Mouse (Mus musculus) induced T-regulatory cell, adult 2 months (primary cell): ENCODE measurements at regions not wholly inside any gene's neighbourhood (a gene's known extent, or its start where the extent isn't known, plus 50 kb on each side); places are given as distances from the start of the nearest gene placed in this dataset.

Experiments
- DNase-seq: peaks from one replicate; pipeline ENCODE4 v3.0.0-alpha.2; 2012; ENCODE audit warnings: low read depth

DNA sequence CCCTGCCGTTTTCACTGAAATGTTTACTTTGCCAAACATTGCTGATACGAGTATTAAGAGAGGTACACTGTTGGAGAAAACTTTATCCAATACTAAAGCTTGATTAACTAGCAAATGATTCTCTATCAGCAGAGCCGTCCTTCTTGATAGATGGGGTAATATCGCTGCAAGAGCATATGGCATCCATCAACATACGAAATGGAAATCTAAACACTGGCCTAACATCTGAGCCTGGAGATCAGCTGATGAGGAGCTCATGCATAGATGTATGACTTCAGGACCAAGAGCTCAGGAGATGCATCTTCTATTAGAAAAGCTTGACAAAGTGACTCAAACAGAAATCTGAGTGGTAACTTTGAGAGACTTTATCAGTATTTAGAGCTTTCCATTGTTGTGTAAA, 666.5 kb downstream of the Defb40 start:
- DNase-seq, result no peak

- DNase-seq, result no peak
These were observed 667.1 kb downstream of the Defb40 start for GRCm38 (mm10) chr8:18310927-18311326.

GRCm38 (mm10) chr8:18287536-18288237, 690.4 kb downstream of the Defb40 start:
- no peak for DNase-seq

DNA sequence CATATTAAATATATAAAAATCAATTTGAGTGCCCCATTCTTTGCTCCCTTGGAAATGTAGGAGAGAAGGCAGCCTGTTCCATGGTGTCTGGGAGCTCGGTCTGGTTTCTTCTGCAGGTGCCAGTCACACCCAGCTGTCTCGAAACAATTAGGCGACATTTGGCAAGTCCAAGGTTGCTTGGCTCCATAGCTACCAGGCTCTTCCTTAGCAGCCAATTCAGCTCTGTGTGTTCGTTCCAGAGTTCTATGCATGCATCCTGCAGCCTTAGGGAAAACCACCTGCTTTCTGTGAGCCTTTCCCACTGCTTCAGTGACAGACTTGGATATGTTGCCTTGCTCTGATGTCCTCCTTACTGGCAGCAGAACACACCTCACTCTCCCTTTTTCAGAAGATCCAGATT, 698.1 kb downstream of the Defb40 start:
- DNase-seq, result no peak

GRCm38 (mm10) chr8:18268301-18268700, 709.8 kb downstream of the Defb40 start:
- no peak for DNase-seq

GRCm38 (mm10) chr8:18258287-18258961, 719.6 kb downstream of the Defb40 start:
- DNase-seq, result no peak

DNA sequence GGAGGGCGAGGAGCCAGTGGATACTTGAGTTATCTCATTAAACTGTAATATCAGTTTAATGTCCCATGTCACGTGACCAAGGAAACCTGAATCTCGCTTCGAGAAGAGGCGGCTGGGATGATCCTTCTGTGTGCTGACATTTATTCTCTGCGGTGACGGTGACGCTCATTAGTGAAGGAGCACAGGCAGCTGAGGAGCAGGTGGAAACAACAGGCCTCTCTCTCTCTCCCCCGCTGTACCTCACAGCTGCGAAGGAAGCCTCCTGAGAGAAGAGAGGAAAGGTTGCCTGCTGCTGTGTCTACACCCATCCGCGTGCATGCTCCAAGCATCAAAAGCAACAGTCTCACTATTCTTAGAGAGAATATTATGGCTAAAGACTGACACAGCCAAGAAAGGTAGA, 731.8 kb downstream of the Defb40 start:
- no peak for DNase-seq

- no peak for DNase-seq
These were observed 760.5 kb downstream of the Defb40 start for GRCm38 (mm10) chr8:18217599-18217998.

DNA sequence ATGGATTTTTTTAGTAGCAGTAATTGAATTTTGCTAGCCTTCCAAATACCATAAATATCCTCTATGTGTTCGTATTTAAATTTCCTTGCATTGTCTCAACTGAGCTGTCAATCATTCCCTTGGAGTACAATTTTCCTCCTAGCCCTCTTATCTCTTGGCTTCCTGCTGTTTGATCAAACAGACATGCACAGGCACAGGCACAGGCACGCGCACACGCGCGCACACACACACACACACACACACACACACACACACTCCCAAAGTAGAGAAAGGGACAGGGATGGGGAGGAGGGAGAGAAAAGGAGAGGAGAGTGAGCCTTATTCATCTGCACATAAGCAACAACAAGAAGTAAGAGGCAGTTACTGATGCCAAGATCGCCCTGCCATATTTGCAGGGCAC, 760.9 kb downstream of the Defb40 start:
- DNase-seq, result no peak

DNA sequence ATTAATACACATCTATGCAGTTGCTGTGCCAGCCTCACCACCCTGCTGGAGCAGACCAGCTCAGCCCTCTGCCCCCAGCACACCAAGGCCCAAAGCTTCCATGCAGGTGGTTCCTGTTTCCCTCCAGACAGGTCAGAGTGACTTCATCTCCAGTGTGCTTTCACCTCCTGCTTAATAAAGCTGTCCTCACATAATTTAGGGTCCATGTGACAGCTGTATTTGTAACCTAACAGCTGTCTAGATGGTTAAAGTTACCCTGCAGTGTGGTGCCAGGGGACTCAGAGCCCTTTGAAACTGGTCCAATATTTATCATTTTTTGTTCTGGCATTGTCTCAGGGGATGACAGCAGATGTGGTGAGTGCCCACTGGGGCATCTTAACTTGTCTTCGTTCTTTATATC, 761.5 kb downstream of the Defb40 start:
- DNase-seq, result no peak

DNA sequence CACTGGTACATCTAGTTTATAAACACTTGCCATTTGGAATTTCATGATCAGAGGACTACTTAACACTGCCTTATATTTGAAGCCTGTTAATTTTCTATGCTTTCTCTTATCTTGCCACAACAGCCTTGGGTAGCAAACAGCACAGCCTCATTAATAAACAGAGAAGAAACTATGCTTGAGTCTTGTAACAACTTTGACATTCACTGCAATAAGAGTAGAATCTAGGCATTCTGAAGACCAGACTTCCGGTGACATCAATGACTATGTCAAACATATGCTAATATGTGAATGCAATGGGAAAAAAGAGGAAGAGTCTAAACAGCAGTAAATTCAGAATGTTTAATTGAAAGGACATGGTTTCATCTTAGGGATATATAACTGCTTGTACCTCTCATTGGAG, 768.0 kb downstream of the Defb40 start:
- no peak for DNase-seq

- DNase-seq, result no peak
These were observed 769.4 kb downstream of the Defb40 start for GRCm38 (mm10) chr8:18208658-18209057.

DNA sequence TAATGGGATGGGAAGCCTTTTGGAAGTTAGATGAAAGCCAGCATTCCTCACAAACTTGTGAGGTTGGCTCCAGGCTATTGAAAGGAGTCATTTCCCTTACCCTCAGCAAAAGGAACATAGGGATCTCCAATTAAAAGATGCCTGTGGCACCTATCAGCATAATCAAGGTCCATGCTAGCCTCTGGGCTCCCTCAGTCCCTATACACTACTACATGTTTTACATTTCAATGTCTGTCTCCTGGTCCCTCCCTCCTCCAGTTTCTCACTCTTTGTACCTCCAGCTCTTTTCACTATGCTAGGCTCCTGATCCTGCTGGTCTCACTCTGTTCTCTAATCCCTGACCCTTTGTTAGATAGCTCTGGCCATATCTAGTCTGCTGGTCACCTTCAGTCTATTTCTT, 790.6 kb downstream of the Defb40 start:
- DNase-seq, result no peak

DNA sequence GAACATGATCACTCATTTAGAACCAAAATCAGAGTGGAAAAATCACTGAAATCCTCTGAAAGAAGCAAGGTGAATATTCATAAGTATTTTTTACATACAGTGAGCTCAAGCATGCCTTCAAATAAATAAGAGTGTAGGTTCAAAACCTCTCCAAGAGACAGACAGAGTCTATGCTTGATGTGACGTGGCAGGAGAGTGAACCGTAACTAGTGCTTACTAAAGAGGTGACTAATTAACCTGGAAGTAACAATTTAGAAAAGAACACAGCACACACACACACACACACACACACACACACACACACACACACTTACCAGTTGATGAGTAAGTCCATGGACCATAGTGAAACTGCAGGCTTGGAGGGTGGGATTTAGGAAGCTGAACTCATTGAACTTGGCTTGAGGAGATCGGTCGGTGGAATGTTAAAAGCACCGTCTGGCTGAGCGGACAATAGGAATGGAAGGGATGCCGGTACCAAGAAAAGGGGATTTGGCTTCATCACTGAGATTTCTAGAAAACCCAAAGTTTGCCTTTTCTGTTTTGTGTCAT, 802.4 kb downstream of the Defb40 start:
- DNase-seq, result no peak

DNA sequence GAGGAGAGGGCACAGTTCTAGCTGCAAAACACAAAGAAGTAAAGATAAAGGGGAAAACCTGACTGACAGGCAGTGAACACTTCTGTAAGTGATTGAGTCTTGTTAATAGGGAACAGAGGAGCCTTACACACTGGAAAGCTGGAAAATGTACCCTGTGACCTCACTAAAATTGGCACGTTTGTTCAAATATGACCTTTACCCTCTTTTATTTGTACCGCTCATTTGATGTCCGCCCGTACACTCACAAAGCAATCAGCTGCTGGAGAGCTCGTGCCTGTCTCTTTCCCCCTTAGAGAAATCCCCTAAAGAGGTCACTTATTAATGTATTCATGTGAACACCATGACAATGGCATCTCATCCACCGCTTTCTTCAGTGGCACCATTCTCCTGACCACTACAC, 819.4 kb downstream of the Defb40 start:
- DNase-seq, result no peak

DNA sequence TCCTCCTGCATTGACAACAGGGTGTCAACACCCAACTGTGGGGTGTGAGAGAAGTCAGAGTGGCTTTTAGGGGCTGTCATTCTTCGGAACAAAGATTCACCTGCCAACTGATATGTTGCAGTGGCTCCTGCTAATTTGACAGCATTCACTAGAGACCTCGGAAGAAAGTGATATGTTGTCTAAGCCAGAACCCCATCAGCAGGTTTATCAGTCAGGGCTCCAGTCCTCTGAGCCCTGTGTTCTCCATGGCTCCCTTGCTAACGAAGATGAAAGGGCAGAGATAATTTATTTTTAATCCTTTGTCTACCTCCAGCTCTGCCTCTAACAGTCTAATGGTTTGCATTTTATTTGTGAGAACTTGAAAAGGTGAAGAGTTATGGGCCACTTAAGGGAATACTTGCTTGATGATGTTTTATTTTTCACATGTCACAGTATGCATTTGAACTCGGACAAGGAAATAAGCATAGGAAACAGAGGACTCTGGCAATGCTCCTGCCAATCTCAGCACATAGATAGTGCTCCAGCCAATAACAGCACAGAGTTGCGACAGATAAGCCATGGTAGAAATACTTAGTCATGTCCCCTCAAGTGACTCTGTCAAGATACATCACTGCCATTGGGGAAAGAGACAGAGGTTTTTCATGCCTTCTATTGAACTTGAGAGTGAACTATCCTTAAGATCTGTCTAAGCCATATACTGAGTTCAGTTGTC, 862.6 kb downstream of the Defb40 start:
- DNase-seq, result no peak

DNA sequence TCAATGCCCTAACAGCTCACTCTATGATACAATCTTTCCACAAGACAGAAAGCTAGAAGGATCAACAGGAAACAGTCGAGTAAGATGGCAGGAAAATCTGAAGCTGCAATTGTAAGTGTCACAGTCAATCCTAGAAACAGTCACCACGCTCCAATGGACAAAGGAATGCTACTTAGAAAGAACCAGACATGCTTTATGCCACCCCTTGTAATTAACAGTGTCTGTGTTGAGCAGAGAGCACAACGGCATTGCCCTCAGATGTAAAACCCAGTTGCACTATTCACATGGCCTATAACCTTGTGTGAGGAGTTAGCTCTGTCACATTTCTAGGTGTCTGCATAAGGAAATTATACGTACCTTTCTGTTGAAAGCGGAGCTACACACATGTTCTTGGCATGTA, 864.8 kb downstream of the Defb40 start:
- no peak for DNase-seq

- DNase-seq, result no peak
These were observed 868.6 kb downstream of the Defb40 start for GRCm38 (mm10) chr8:18109480-18109879.

DNA sequence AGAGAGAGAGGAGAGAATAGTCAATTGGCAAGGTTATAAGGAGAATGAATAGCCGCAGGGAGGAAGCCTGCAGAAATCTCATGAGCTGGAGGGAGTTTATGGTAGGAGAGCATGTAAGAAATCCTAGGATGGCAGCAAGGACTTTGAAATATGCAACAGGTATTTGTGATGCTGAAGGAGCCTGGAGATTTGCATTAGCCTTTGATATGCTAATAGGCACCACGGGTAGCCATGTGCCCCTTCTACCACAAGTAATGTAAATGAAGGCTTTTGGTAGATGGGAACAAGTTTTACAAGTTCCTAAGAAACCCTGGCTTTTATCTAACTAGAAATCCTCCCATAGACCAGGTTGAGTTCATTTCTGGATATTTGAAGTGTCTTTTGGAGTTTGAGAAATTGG, 871.2 kb downstream of the Defb40 start:
- no peak for DNase-seq

- DNase-seq, result no peak
These were observed 912.6 kb downstream of the Defb40 start for GRCm38 (mm10) chr8:18065456-18065855.

DNA sequence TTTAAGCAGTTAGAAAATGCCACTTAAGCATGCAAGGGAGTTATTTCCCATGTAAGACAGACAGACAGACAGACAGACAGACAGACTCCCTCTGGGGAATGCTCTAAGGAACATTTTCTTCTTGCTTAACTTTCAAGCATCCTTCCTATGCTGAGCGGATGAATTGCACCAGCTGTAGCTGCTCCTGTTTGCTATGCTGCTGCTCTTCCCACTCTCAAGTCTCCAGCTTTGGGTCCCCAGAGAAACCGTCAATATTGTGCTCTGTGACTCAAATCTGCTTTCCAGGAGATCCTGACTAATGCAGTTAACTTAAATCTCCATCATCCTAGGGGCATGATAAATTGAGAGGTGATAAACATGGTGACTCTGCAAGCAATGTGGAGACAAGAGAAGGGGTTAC, 918.5 kb downstream of the Defb40 start:
- no peak for DNase-seq

GRCm38 (mm10) chr8:18021196-18021595, 956.9 kb downstream of the Defb40 start:
- no peak for DNase-seq

DNA sequence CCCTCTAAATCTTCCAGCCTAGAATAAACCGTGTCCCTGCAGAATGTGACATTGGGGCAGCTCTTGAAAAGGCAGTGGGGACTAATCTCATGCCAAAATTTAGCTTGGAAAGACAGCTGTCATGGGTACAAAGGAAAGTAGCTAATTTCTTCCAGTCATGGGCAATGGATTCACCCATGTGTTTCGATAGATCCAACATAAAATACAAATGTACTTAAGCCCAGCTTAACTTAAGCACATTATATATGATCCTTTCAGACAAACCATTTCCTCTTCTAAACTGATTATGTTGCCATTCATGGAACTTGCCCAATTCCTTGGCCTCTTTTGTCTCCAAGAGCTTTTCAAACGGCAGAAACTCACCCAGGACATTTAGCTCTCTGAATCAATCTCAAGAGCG, 970.5 kb downstream of the Defb40 start:
- DNase-seq, result no peak
